Mouse (Mus musculus) liver, embryonic 11.5 days (tissue): ENCODE measurements at regions not wholly inside any gene's neighbourhood (a gene's known extent, or its start where the extent isn't known, plus 50 kb on each side); places are given as distances from the start of the nearest gene placed in this dataset.

Experiments
- ATAC-seq: fragments of 200-750 bp; cut with Nextera tagmentation; replicated peaks from 2 replicates; pipeline ENCODE4 v1.8.0; 2017; ENCODE audit warnings: moderate number of reproducible peaks, mild to moderate bottlenecking, moderate TSS enrichment, moderate library complexity; ENCODE audit not compliant: low FRiP score
- DNase-seq: peaks from one replicate; pipeline ENCODE4 v3.0.0-alpha.2; 2017; ENCODE audit warnings: low spot score
- H3K27ac ChIP-seq: fragments of 300-500 bp; sonication (generic); 2 replicates; pipeline ENCODE4 v1.5.1; 2014; ENCODE audit warnings: mild to moderate bottlenecking, low read depth, low read length, control low read depth
- H3K27me3 ChIP-seq: fragments of 300-500 bp; sonication (generic); replicated peaks from 2 replicates; pipeline ENCODE4 v1.6.1; 2014; ENCODE audit warnings: low read length, mixed read lengths; ENCODE audit not compliant: control insufficient read depth, insufficient read depth
- H3K36me3 ChIP-seq: fragments of 300-500 bp; sonication (generic); 2 replicates; pipeline ENCODE4 v1.6.1; 2014; ENCODE audit warnings: mild to moderate bottlenecking, low read length, moderate library complexity, mixed read lengths; ENCODE audit not compliant: control insufficient read depth, insufficient read depth
- H3K4me1 ChIP-seq: fragments of 300-500 bp; sonication (generic); replicated peaks from 2 replicates; pipeline ENCODE4 v1.6.1; 2014; ENCODE audit warnings: low read length, mixed read lengths; ENCODE audit not compliant: control insufficient read depth, insufficient read depth
- H3K4me2 ChIP-seq: fragments of 300-500 bp; sonication (generic); 2 replicates; pipeline ENCODE4 v1.6.1; 2014; ENCODE audit warnings: mild to moderate bottlenecking, control low read depth, moderate library complexity
- H3K4me3 ChIP-seq: fragments of 300-500 bp; sonication (generic); 2 replicates; pipeline ENCODE4 v1.5.1; 2014; ENCODE audit warnings: low read depth, low read length, control low read depth
- H3K9ac ChIP-seq: fragments of 300-500 bp; sonication (generic); 2 replicates; pipeline ENCODE4 v1.6.1; 2014; ENCODE audit warnings: low read depth, low read length, control low read depth
- H3K9me3 ChIP-seq: fragments of 300-500 bp; sonication (generic); 2 replicates; pipeline ENCODE4 v1.6.1; 2016; ENCODE audit warnings: low read length, inconsistent platforms, mixed read lengths; ENCODE audit not compliant: control insufficient read depth
- WGBS: fragments of 180-500 bp; shearing (Covaris S2); extraction: QIAGEN DNeasy Blood & Tissue Kit; methylation state at CpG from one replicate; pipeline ENCODE4 v1.1.7; 2014; 5-methylcytosine and 5-hydroxymethylcytosine counted together

- WGBS, result 82% methylated on average over 1 of the region's 1 CpGs
- no peaks in the 10 kb centered on the region for H3K27me3 ChIP-seq
- H3K9me3 ChIP-seq, result no peaks in the 10 kb centered on the region
- no peak overlapping the region for H3K27ac ChIP-seq
- H3K4me2 ChIP-seq, result no peak overlapping the region
- H3K36me3 ChIP-seq, result no peaks in the 10 kb centered on the region
- H3K9ac ChIP-seq, result no peak overlapping the region
- no peak overlapping the region for H3K4me3 ChIP-seq
- ATAC-seq (no peak), DNase-seq (no peak)
- no peaks in the 10 kb centered on the region for H3K4me1 ChIP-seq
Observed at GRCm38 (mm10) chr3:58167761-58168290, 246.7 kb upstream of the Tsc22d2 start.

- Histone ChIP-seq H3K36me3 (no peaks in the 10 kb centered on the region), H3K27ac (no peak overlapping the region), H3K4me1 (no peaks in the 10 kb centered on the region), H3K4me2 (no peak overlapping the region), H3K4me3 (no peak overlapping the region), H3K27me3 (no peaks in the 10 kb centered on the region), H3K9me3 (no peaks in the 10 kb centered on the region), H3K9ac (no peak overlapping the region)
- ATAC-seq (no peak), DNase-seq (no peak)
- 71% methylated on average over 14 of the region's 14 CpGs for WGBS
Observed at GRCm38 (mm10) chr3:58168522-58169185, 245.9 kb upstream of the Tsc22d2 start.

GRCm38 (mm10) chr3:58169786-58170185 is 244.7 kb upstream of the Tsc22d2 start:
- no peak overlapping the region for H3K4me3 ChIP-seq
- H3K27ac ChIP-seq, result no peak overlapping the region
- H3K27me3 ChIP-seq, result no peaks in the 10 kb centered on the region
- no peak overlapping the region for H3K9ac ChIP-seq
- no peaks in the 10 kb centered on the region for H3K9me3 ChIP-seq
- WGBS, result 80% methylated on average over 6 of the region's 6 CpGs
- no peak overlapping the region for H3K4me2 ChIP-seq
- no peaks in the 10 kb centered on the region for H3K36me3 ChIP-seq
- ATAC-seq (no peak), DNase-seq (no peak)
- no peaks in the 10 kb centered on the region for H3K4me1 ChIP-seq

DNA sequence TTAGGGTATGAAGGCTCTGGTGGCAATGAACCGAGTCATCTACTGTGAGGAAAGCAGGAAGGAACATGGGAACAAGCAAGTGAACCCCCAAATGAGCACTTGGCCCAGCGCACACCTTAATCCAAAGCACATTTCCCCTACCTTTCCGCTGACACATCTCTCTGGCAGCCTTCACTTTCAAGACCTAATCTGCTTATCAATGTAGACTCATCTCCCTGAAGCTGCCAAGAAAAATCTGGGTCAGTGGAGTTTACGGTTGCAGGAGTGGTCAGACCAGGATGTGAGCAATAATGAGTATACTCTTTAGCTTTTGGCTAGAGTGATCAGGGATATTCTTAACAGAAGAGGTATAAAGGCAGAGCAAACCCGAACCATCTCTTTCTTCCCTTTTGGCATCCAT is 242.4 kb upstream of the Tsc22d2 start:
- no peak overlapping the region for H3K9ac ChIP-seq
- H3K27me3 ChIP-seq, result no peaks in the 10 kb centered on the region
- DNase-seq, result no peak
- H3K36me3 ChIP-seq, result no peaks in the 10 kb centered on the region
- H3K4me1 ChIP-seq, result no peaks in the 10 kb centered on the region
- 78% methylated on average over 5 of the region's 5 CpGs for WGBS
- H3K4me2 ChIP-seq, result no peak overlapping the region
- ATAC-seq, result no peak
- no peak overlapping the region for H3K4me3 ChIP-seq
- no peaks in the 10 kb centered on the region for H3K9me3 ChIP-seq
- H3K27ac ChIP-seq, result no peak overlapping the region

- Histone ChIP-seq H3K9me3 (no peaks in the 10 kb centered on the region), H3K4me2 (no peak overlapping the region), H3K36me3 (no peaks in the 10 kb centered on the region), H3K27ac (no peak overlapping the region), H3K9ac (no peak overlapping the region), H3K27me3 (no peaks in the 10 kb centered on the region), H3K4me1 (no peaks in the 10 kb centered on the region), H3K4me3 (no peak overlapping the region)
- ATAC-seq (no peak), DNase-seq (no peak)
- WGBS, result 65% methylated on average over 1 of the region's 1 CpGs
Observed at GRCm38 (mm10) chr3:58173821-58174220, 240.7 kb upstream of the Tsc22d2 start.

DNA sequence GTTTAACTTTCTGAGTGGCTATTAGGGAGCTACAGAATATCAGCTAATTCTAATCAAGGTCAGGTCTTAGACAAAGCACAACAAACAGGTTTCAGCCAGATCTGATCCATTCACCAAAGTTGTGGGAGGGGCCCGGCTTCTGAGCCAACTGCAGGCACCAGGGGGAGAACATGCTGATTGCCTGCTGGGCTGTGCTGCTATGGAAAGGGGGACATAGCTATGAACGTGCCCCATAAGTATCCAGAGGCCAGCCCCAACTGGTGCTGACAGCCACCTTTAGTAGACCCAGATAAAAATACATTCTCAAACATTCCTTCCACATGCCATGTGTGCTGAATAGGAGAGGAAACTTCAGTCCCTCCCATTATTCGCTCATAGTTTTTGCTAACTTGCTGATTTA is 232.8 kb upstream of the Tsc22d2 start:
- H3K4me3 ChIP-seq, result no peak overlapping the region
- ATAC-seq, result no peak
- no peak for DNase-seq
- H3K4me2 ChIP-seq, result no peak overlapping the region
- H3K9me3 ChIP-seq, result no peaks in the 10 kb centered on the region
- no peaks in the 10 kb centered on the region for H3K4me1 ChIP-seq
- H3K9ac ChIP-seq, result no peak overlapping the region
- H3K27me3 ChIP-seq, result no peaks in the 10 kb centered on the region
- no peak overlapping the region for H3K27ac ChIP-seq
- WGBS, result 48% methylated on average over 3 of the region's 3 CpGs
- no peaks in the 10 kb centered on the region for H3K36me3 ChIP-seq

GRCm38 (mm10) chr3:58182299-58182698 is 232.2 kb upstream of the Tsc22d2 start:
- H3K9me3 ChIP-seq, result no peaks in the 10 kb centered on the region
- no peaks in the 10 kb centered on the region for H3K4me1 ChIP-seq
- H3K27ac ChIP-seq, result no peak overlapping the region
- H3K4me3 ChIP-seq, result no peak overlapping the region
- ATAC-seq, result no peak
- H3K27me3 ChIP-seq, result no peaks in the 10 kb centered on the region
- H3K36me3 ChIP-seq, result no peaks in the 10 kb centered on the region
- no peak for DNase-seq
- H3K9ac ChIP-seq, result no peak overlapping the region
- H3K4me2 ChIP-seq, result no peak overlapping the region
- 54% methylated on average over 4 of the region's 4 CpGs for WGBS

DNA sequence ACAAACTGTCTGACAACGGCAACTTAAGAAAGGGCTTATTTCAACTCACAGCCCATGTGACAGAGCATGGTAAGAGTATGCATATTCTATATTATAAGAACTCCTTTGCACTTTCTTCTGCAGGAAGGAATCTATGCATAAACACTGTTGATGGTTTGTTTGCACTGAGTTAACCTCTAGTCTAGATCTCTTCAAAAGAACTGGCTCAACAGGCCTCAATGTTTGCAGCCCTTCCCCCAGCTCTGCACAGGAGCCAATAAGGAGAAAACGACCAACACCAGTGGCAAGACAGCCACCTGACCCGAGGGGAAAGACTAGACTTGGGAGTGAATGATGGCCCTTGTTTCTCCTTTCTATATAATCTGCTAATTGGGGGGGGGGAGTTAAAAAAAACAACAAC is 231.2 kb upstream of the Tsc22d2 start:
- DNase-seq (no peak), ATAC-seq (no peak)
- Histone ChIP-seq H3K27me3 (no peaks in the 10 kb centered on the region), H3K36me3 (no peaks in the 10 kb centered on the region), H3K9me3 (no peaks in the 10 kb centered on the region), H3K9ac (no peak overlapping the region), H3K4me1 (no peaks in the 10 kb centered on the region), H3K4me2 (no peak overlapping the region), H3K27ac (no peak overlapping the region), H3K4me3 (no peak overlapping the region)
- 50% methylated on average over 3 of the region's 3 CpGs for WGBS

GRCm38 (mm10) chr3:58200462-58200861 is 214.1 kb upstream of the Tsc22d2 start:
- H3K9me3 ChIP-seq, result no peaks in the 10 kb centered on the region
- no peak for DNase-seq
- H3K36me3 ChIP-seq, result no peaks in the 10 kb centered on the region
- no peak overlapping the region for H3K9ac ChIP-seq
- H3K27me3 ChIP-seq, result no peaks in the 10 kb centered on the region
- no peak overlapping the region for H3K4me3 ChIP-seq
- no peak overlapping the region for H3K27ac ChIP-seq
- no peak for ATAC-seq
- WGBS, result 88% methylated on average over 6 of the region's 6 CpGs
- H3K4me1 ChIP-seq, result no peaks in the 10 kb centered on the region
- no peak overlapping the region for H3K4me2 ChIP-seq
